Mouse (Mus musculus) megakaryocyte progenitor cell, adult 5-6 weeks (primary cell): ENCODE measurements around the gene Irgq. TPM values are rescaled to one million over a fixed set of nuclear protein-coding genes. Genes with fewer than 3 reads are reported as not detected.

Experiments
- ATAC-seq: replicated peaks from 2 replicates; pipeline ENCODE4 v1.8.0; 2016; ENCODE audit warnings: mild to moderate bottlenecking, moderate TSS enrichment, inconsistent platforms; ENCODE audit not compliant: poor library complexity
- total RNA-seq, 2 experiments: library from RNA; stranded (forward) in 1 of 2; stranded (reverse) in 1 of 2; fragments of 157-497, 149-512 nt in 1 of 2; fragments of 200-1000 nt in 1 of 2; gene quantifications; 2 replicates each; pipeline versions ENCODE4 v1.2.3 to v1.2.4; 2015 to 2017

Gene Irgq
- total RNA-seq, 2 experiments from 2014 or later: 4.4 to 4.7 TPM

- peak; percentile 22; the same call in 1 of the 2 replicates for ATAC-seq
Measured at GRCm38 (mm10) chr7:24587330-24588105, 57.0 kb downstream of the Irgq start, which contains the start of the genes Ethe1 and Zfp575. Ethe1 (plus strand) TSS chr7:24587543. Zfp575 (minus strand) TSS chr7:24587641.

Other genes starting within 250 kb of the Irgq start
- 6.6 and 10.5 TPM in 2 replicates for gene Zfp61, start 229.5 kb upstream of the Irgq start, total RNA-seq (2015)
- 22.7 and 29.0 TPM in 2 replicates for gene Zfp61, start 229.5 kb upstream of the Irgq start, total RNA-seq (2017)
- 2.5 and 3.6 TPM in 2 replicates for gene Zfp94, start 214.0 kb upstream of the Irgq start, total RNA-seq (2015)
- 2.7 and 5.0 TPM in 2 replicates for gene Zfp94, start 214.0 kb upstream of the Irgq start, total RNA-seq (2017)
- gene Tescl, start 196.8 kb upstream of the Irgq start, total RNA-seq (2015): not detected in 2 replicates
- gene Tescl, start 196.8 kb upstream of the Irgq start, total RNA-seq (2017): not detected in 2 replicates
- gene Lypd5, start 181.5 kb upstream of the Irgq start, total RNA-seq (2015): not detected in 2 replicates
- not detected in 2 replicates for gene Lypd5, start 181.5 kb upstream of the Irgq start, total RNA-seq (2017)
- 20.5 and 28.0 TPM in 2 replicates for gene Kcnn4, start 160.4 kb upstream of the Irgq start, total RNA-seq (2015)
- gene Kcnn4, start 160.4 kb upstream of the Irgq start, total RNA-seq (2017): 48.6 and 57.7 TPM in 2 replicates
- gene Smg9, start 131.1 kb upstream of the Irgq start, total RNA-seq (2015): 10.8 and 18.1 TPM in 2 replicates
- gene Smg9, start 131.1 kb upstream of the Irgq start, total RNA-seq (2017): 16.0 and 20.8 TPM in 2 replicates
- gene Irgc1, start 78.4 kb upstream of the Irgq start, total RNA-seq (2015): 0.07 TPM in 1 of 2 replicates, not detected in the other
- not detected in 2 replicates for gene Irgc1, start 78.4 kb upstream of the Irgq start, total RNA-seq (2017)
- gene Plaur, start 68.2 kb upstream of the Irgq start, total RNA-seq (2015): 17.9 and 21.2 TPM in 2 replicates
- 20.5 and 27.6 TPM in 2 replicates for gene Plaur, start 68.2 kb upstream of the Irgq start, total RNA-seq (2017)
- not detected in 2 replicates for gene Cadm4, start 48.7 kb upstream of the Irgq start, total RNA-seq (2015)
- gene Cadm4, start 48.7 kb upstream of the Irgq start, total RNA-seq (2017): not detected in 2 replicates
- gene Zfp428, start 23.7 kb upstream of the Irgq start, total RNA-seq (2015): 2.0 and 2.2 TPM in 2 replicates
- gene Zfp428, start 23.7 kb upstream of the Irgq start, total RNA-seq (2017): 1.3 and 3.6 TPM in 2 replicates
- gene AC161166.1, start 18.2 kb upstream of the Irgq start, total RNA-seq (2015): not detected in 2 replicates
- gene AC161166.1, start 18.2 kb upstream of the Irgq start, total RNA-seq (2017): not detected in 2 replicates
- not detected in 2 replicates for gene Pinlyp, start 15.4 kb downstream of the Irgq start, total RNA-seq (2015)
- not detected in 2 replicates for gene Pinlyp, start 15.4 kb downstream of the Irgq start, total RNA-seq (2017)
- gene Xrcc1, start 15.6 kb downstream of the Irgq start, total RNA-seq (2015): 35.8 and 43.4 TPM in 2 replicates
- gene Xrcc1, start 15.6 kb downstream of the Irgq start, total RNA-seq (2017): 40.0 and 44.3 TPM in 2 replicates
- 61.3 and 68.9 TPM in 2 replicates for gene Ethe1, start 56.9 kb downstream of the Irgq start, total RNA-seq (2015)
- gene Ethe1, start 56.9 kb downstream of the Irgq start, total RNA-seq (2017): 18.3 and 31.4 TPM in 2 replicates
- gene Zfp575, start 57.0 kb downstream of the Irgq start, total RNA-seq (2015): 0.12 and 0.15 TPM in 2 replicates
- gene Zfp575, start 57.0 kb downstream of the Irgq start, total RNA-seq (2017): not detected in 2 replicates
- 3.6 and 4.5 TPM in 2 replicates for gene Phldb3, start 80.1 kb downstream of the Irgq start, total RNA-seq (2015)
- gene Phldb3, start 80.1 kb downstream of the Irgq start, total RNA-seq (2017): 10.4 and 11.5 TPM in 2 replicates
- gene Lypd3, start 105.9 kb downstream of the Irgq start, total RNA-seq (2015): not detected in 2 replicates
- not detected in 2 replicates for gene Lypd3, start 105.9 kb downstream of the Irgq start, total RNA-seq (2017)
- gene Tex101, start 146.0 kb downstream of the Irgq start, total RNA-seq (2015): not detected in 2 replicates
- gene Tex101, start 146.0 kb downstream of the Irgq start, total RNA-seq (2017): not detected in 2 replicates
- not detected in 2 replicates for gene BC049730, start 178.6 kb downstream of the Irgq start, total RNA-seq (2015)
- not detected in 2 replicates for gene BC049730, start 178.6 kb downstream of the Irgq start, total RNA-seq (2017)
- not detected in 2 replicates for gene Gm4763, start 196.2 kb downstream of the Irgq start, total RNA-seq (2015)
- gene Gm4763, start 196.2 kb downstream of the Irgq start, total RNA-seq (2017): not detected in 2 replicates
- 16.4 and 16.9 TPM in 2 replicates for gene Cd177, start 229.6 kb downstream of the Irgq start, total RNA-seq (2015)
- 23.0 and 36.9 TPM in 2 replicates for gene Cd177, start 229.6 kb downstream of the Irgq start, total RNA-seq (2017)
- 0.44 and 2.6 TPM in 2 replicates for gene Ceacam10, start 246.5 kb downstream of the Irgq start, total RNA-seq (2015)
- 1.3 and 2.8 TPM in 2 replicates for gene Ceacam10, start 246.5 kb downstream of the Irgq start, total RNA-seq (2017)